Mouse (Mus musculus) heart, postnatal 10 days (tissue): Measurements from ENCODE around the gene Macrod2. TPM values are rescaled to one million over a fixed set of nuclear protein-coding genes. Genes with fewer than 3 reads are reported as not detected.

ENCODE experiments used
- DNase-seq, 2 experiments: peaks; one replicate each; pipeline ENCODE4 v3.0.0; 2021
- intact Hi-C: fragments of 180-260 bp; cut with DNase I; formaldehyde crosslinking; loops from one replicate; pipeline ENCODE4 v1.15.1; 2025
- total RNA-seq, 2 experiments: library from RNA; stranded (reverse); gene quantifications; 2 replicates each; pipeline ENCODE4 v1.2.3; 2021

Macrod2 gene
- total RNA-seq, 2 experiments from 2014 or later, result 8.5 to 9.9 TPM

GRCm38 (mm10) chr2:141013443-141014165 lies 618.5 kb downstream of the Macrod2 start:
- intact Hi-C loops, result no loop called here
- peak; percentile 35 to 44 for DNase-seq

GRCm38 (mm10) chr2:141022971-141023370 lies 627.9 kb downstream of the Macrod2 start:
- no peak for DNase-seq
- intact Hi-C loops, result no loop called here

DNA sequence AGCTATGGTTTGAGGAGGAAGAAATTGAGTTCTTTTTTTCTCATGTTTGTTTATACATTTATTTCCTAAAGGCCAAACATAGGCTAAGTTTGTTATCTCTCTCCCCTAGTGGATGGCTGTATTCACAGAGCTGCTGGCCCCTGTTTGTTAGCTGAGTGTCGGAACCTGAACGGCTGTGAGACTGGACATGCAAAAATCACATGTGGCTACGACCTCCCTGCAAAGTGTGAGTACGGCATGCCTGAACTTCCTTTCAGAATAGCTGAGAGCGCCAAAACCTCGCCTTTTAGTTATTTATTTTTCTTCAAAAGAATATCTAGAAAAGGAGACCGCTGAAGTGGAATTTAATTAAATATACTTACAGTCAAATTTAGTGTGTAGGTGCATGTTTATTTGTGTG lies 628.8 kb downstream of the Macrod2 start:
- intact Hi-C loops, result no loop called here
- no peak for DNase-seq

DNA sequence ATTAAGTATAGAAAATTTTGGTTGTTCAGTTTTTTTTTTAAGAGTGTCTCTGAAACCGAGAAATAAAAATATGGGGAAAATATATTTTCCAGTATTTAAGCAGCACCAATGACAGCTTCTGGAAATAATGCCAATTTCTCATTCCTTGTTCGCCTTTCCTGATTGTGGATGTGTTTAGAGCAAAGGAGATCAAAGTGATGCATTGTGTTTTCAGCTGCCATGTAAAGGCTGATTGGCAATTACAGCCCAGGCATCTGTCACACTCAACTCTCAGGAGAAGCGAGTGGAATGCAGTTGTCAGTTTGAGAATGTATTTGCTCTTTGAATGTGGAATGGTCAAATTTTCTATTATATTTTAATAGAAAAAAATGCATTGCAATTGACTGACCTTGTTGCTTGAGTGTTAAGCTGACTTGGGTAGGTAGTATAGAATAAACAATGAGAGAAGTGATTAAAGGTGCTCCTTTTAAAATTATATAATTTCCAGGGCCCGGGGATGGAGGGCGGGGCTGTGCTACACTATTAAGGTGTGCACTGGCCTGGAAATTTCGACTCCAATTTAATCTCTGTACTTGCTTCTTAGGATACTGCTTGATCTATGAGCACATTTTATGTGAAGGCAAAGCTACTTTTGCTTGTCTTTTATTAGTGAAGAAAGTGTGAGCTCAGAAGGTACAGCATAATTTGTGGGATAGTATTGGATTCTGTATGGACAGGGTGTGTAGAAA lies 629.4 kb downstream of the Macrod2 start:
- intact Hi-C loops, result no loop called here
- DNase-seq, result no peak

GRCm38 (mm10) chr2:141056685-141057454 lies 661.8 kb downstream of the Macrod2 start:
- DNase-seq, result no peak
- intact Hi-C loops, result no loop called here

- DNase-seq, result no peak
- intact Hi-C loops, result no loop called here
Observed at GRCm38 (mm10) chr2:141057455-141057833, 662.3 kb downstream of the Macrod2 start.

DNA sequence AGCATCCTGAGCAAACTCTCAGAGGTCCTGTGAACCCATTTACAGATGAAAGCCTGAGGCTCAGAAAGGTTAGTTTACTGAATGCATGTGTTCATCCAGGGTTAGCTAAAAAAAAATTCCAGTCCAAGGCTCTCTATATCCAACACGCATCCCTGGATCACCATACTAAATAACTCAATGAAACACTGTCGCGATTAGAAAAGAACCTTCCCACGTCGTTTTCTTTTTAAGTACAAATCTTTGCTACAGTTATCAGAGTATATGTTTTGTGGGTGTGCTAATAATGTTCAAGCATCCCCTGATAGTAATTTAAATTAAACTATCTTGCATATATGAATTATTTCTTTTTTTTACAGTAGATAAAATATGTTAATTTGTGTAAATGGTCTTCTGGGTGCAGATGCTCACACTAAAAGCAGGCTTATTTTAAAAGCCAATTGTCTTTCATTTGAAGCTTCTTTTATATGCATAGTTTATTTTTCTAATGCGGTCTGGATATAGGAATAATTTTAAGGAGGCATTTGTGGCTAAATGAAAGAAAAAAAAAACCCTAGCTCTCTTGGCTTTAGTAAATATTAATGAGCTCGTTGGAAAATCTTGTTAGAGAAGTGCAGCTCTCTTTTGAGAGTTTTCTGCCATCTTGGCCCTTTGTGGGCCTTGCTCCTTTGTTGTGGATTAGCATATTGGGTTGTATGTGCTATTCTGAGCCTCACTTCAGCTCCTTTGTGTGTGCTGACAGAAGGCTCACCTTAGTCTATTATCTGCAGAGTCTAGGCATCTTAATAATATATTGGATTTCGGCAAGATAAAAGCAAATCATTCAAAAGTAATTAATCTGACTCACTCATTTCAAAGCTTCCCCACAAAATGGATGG lies 679.1 kb downstream of the Macrod2 start:
- DNase-seq, result no peak
- intact Hi-C loops, result no loop called here

DNA sequence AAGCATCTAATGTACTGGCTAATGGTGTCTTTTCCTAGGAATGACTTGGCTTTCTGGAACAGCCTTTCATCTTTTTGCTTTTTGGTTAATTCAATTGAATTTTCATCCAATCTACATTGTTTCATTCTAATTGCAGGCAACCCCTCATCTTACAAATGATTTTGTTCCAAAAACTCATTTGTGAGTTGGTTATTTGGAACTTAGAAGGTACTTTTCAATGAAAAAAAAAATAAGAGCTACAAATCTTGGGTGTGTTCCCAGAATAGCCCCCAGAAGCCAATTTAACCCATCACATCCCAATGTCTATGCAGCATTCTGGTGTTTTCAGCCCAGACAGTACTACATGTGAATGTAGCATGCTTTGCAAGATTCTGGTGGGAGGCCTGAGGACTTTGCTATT lies 683.1 kb downstream of the Macrod2 start:
- DNase-seq, result no peak
- intact Hi-C loops, result no loop called here

DNA sequence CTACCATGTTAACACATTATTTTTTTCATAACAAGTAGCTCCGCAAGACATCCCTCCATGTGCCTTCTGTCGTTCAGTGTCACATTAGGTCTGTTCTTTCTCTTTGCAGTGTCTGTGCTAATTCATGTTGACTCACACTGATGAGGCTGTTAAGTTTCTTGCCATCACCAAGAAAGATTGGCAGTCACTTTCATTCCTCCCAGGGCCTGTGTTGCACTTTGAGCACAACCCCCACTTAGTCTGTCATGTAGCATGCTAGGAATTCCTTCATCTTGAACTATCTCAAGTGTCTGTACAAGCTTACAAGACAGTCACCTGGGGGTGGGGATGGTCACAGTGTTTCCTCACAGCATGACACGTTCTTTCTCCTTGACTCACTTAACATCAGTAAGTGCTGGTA lies 696.2 kb downstream of the Macrod2 start:
- no peak for DNase-seq
- intact Hi-C loops, result no loop called here

GRCm38 (mm10) chr2:141117579-141117978 lies 722.5 kb downstream of the Macrod2 start:
- DNase-seq, result no peak
- intact Hi-C loops, result no loop called here

GRCm38 (mm10) chr2:141123875-141124274 lies 728.8 kb downstream of the Macrod2 start:
- DNase-seq, result no peak
- intact Hi-C loops, result no loop called here

GRCm38 (mm10) chr2:141125638-141126037 lies 730.5 kb downstream of the Macrod2 start:
- DNase-seq, result no peak
- intact Hi-C loops, result no loop called here

- intact Hi-C loops, result no loop called here
Observed at GRCm38 (mm10) chr2:141142266-141142665, 747.2 kb downstream of the Macrod2 start.

DNA sequence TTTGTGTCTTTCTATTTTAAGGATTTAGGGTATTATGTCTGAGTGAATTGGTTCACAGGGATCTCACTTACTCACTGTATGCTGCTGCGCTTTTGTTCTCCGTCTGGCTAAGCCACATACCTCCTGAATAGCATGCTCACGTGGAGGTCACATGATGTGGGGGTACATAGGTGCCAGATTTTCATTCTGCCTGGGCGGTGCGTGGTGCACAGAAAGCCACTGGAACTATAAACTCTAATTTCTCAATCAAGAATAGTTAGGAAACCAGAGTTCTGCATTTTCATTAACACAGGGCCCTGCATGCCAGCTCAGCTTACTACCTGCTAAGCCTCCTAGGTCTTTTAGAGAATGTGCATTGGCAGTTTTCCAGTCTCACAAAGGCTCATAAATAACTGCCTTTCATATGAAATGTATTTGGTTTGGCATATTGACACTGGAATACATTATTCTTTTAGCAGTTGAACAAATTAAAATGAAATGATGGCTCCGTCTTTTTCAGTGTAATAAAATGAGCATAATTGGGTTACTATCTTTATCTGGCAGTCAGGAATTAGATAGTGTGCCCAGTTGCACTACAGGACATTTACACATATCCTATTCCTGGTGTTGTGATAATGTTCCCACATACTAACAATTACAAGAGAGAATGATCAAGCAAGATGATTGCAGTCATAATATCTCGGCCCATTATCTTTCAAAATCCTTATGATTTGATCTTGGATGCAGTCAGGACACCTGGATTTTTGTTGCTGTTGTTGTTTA lies 757.1 kb downstream of the Macrod2 start:
- intact Hi-C loops, result no loop called here
- peak in 1 of 2 experiments; percentile 7 for DNase-seq

More at GRCm38 (mm10) chr2:141142266-141142665, 747.2 kb downstream of the Macrod2 start:
- no peak for DNase-seq

GRCm38 (mm10) chr2:141155972-141156371 lies 760.9 kb downstream of the Macrod2 start:
- intact Hi-C loops, result no loop called here

GRCm38 (mm10) chr2:141156979-141157593 lies 762.0 kb downstream of the Macrod2 start:
- intact Hi-C loops, result no loop called here
- no peak for DNase-seq

More at GRCm38 (mm10) chr2:141155972-141156371, 760.9 kb downstream of the Macrod2 start:
- no peak for DNase-seq

- DNase-seq, result no peak
- intact Hi-C loops, result no loop called here
Observed at GRCm38 (mm10) chr2:141158161-141158560, 763.1 kb downstream of the Macrod2 start.

GRCm38 (mm10) chr2:141163918-141164317 lies 768.8 kb downstream of the Macrod2 start:
- no peak for DNase-seq
- intact Hi-C loops, result no loop called here

GRCm38 (mm10) chr2:141169586-141169985 lies 774.5 kb downstream of the Macrod2 start:
- intact Hi-C loops, result no loop called here
- DNase-seq, result no peak
